12 mouse cellular contexts compared by ENCODE assay signal in genomic region chr11:43531619-43532018, GRCm38 (mm10). TPM values are rescaled to one million over a fixed set of nuclear protein-coding genes. Genes with fewer than 3 reads are reported as not detected.
DNase-seq lines count a peak whose midpoint lies in the region; ATAC-seq and TF ChIP-seq lines count a peak whose summit lies in the region.
"Had no signal": no experiment of that assay in that cellular context is flagged by ENCODE, and none has a peak within 500 bp of the region (broad histone marks: within the 10 kb centered on the region; RNA-seq: fewer than 3 reads in every experiment).

No protein-coding gene starts in this region.

- H3K36me3 ChIP-seq in forebrain, embryonic 14.5 days (ENCODE audit: control insufficient read depth, insufficient read depth, low read length): peaks cover 17% of the 10 kb centered on the region
- peaks cover 21% of the 10 kb centered on the region for H3K36me3 ChIP-seq in forebrain, embryonic 12.5 days (replicated peaks)
- H3K36me3 ChIP-seq in kidney, adult 2 months (ENCODE audit: control insufficient read depth, insufficient read depth, low read length): no peaks in the 10 kb centered on the region
- H3K36me3 ChIP-seq in midbrain, embryonic 13.5 days: peaks cover 21% of the 10 kb centered on the region

- no peaks in the 10 kb centered on the region for H3K9me3 ChIP-seq in forebrain, embryonic 14.5 days (replicated peaks; ENCODE audit: control insufficient read depth, low read length)
- H3K9me3 ChIP-seq in forebrain, embryonic 12.5 days: no peaks in the 10 kb centered on the region
- H3K9me3 ChIP-seq in midbrain, embryonic 13.5 days: no peaks in the 10 kb centered on the region

- WGBS in forebrain, embryonic 14.5 days: 53% methylated on average over 5 of the region's 5 CpGs
- 50% methylated on average over 5 of the region's 5 CpGs for WGBS in forebrain, embryonic 12.5 days
- WGBS in kidney, adult 2 months: 77% methylated on average over 5 of the region's 5 CpGs
- WGBS in midbrain, embryonic 13.5 days: 45% methylated on average over 5 of the region's 5 CpGs

- no peaks in the 10 kb centered on the region for H3K27me3 ChIP-seq in forebrain, embryonic 14.5 days (replicated peaks; ENCODE audit: control insufficient read depth, insufficient read depth, low read length)
- H3K27me3 ChIP-seq in forebrain, embryonic 12.5 days: no peaks in the 10 kb centered on the region
- H3K27me3 ChIP-seq in kidney, adult 2 months (replicated peaks; ENCODE audit: control insufficient read depth, insufficient read depth, low read length): no peaks in the 10 kb centered on the region
- H3K27me3 ChIP-seq in midbrain, embryonic 13.5 days: no peaks in the 10 kb centered on the region
- H3K27me3 ChIP-seq: Patski had no signal

- no peak for TF ChIP-seq POLR2A in kidney, adult 2 months (IDR thresholded peaks at IDR 0.05; ENCODE audit: low read depth, low read length)

- no peak for TF ChIP-seq CTCF in kidney, adult 2 months (conservative IDR thresholded peaks at IDR 0.05; ENCODE audit: insufficient read depth, insufficient read length, low read depth, low read length)

- no peak for ATAC-seq in forebrain, embryonic 14.5 days
- no peak for ATAC-seq in forebrain, embryonic 12.5 days (ENCODE audit: low FRiP score)
- ATAC-seq in midbrain, embryonic 13.5 days: no peak
- ATAC-seq: Patski had no signal

- 0 out of 2 replicates have a peak, but pooled peaks cover 2% of the 10 kb centered on the region for H3K4me1 ChIP-seq in forebrain, embryonic 14.5 days (ENCODE audit: control insufficient read depth, insufficient read depth, low read length)
- peaks cover 34% of the 10 kb centered on the region for H3K4me1 ChIP-seq in forebrain, embryonic 12.5 days
- no peaks in the 10 kb centered on the region for H3K4me1 ChIP-seq in kidney, adult 2 months (ENCODE audit: control insufficient read depth, insufficient read depth, low read length)
- peaks cover 31% of the 10 kb centered on the region for H3K4me1 ChIP-seq in midbrain, embryonic 13.5 days (replicated peaks)

- DNase-seq in forebrain, embryonic 14.5 days (ENCODE audit: low spot score): peak; percentile 49
- peak; percentile 17 for DNase-seq in kidney, postnatal 10 days
- DNase-seq in kidney, adult 2 months: no peak
- peak; percentile 37 for DNase-seq in Muller cell, postnatal 12 days (ENCODE audit: inconsistent ontology term)
- DNase-seq in adrenal gland, postnatal 4 days (ENCODE audit: low spot score in 2 of 2): no peak
- no peak for DNase-seq in gastrocnemius, postnatal 25 days
- DNase-seq: right cerebral cortex, postnatal 14 days had no signal

- H3K9ac ChIP-seq in forebrain, embryonic 14.5 days (ENCODE audit: low read length): no peak overlapping the region
- H3K9ac ChIP-seq in forebrain, embryonic 12.5 days: no peak overlapping the region
- H3K9ac ChIP-seq in midbrain, embryonic 13.5 days (replicated peaks): peak overlapping the region; percentile 33; the same call in 1 of the 2 replicates

- no peak overlapping the region for H3K4me3 ChIP-seq in forebrain, embryonic 14.5 days (ENCODE audit: low read depth, low read length)
- no peak overlapping the region for H3K4me3 ChIP-seq in forebrain, embryonic 12.5 days (replicated peaks)
- H3K4me3 ChIP-seq in kidney, adult 2 months (ENCODE audit: insufficient read depth, low read depth, low read length): no peak overlapping the region
- H3K4me3 ChIP-seq in midbrain, embryonic 13.5 days (replicated peaks): no peak overlapping the region

- no peak overlapping the region for H3K4me2 ChIP-seq in forebrain, embryonic 14.5 days (ENCODE audit: low read length)
- no peak overlapping the region for H3K4me2 ChIP-seq in forebrain, embryonic 12.5 days
- H3K4me2 ChIP-seq in midbrain, embryonic 13.5 days (replicated peaks): peak overlapping the region; percentile 91

- H3K27ac ChIP-seq in forebrain, embryonic 14.5 days (ENCODE audit: low read depth, low read length): no peak overlapping the region
- H3K27ac ChIP-seq in forebrain, embryonic 12.5 days: no peak overlapping the region
- no peak overlapping the region for H3K27ac ChIP-seq in kidney, adult 2 months (ENCODE audit: insufficient read depth, low read depth, low read length)
- H3K27ac ChIP-seq in midbrain, embryonic 13.5 days: no peak overlapping the region; the same call in 1 of the 2 replicates

RNA-seq across cellular contexts. Expression of gene Ccnjl, which starts 3.0 kb away (rescaled TPM):
- 7.7 and 8.7 TPM in 2 replicates for polyA plus RNA-seq in forebrain, embryonic 14.5 days (2014; fragmentation: Nextera tagmentation; extraction: Ambion mirVana)
- polyA plus RNA-seq in forebrain, embryonic 12.5 days (2016; fragmentation: Nextera tagmentation; extraction: Ambion mirVana): 20.6 and 22.1 TPM in 2 replicates
- polyA plus RNA-seq in kidney, adult 2 months (2012; rRNA removed): 1.0 and 1.1 TPM in 2 replicates
- 20.9 and 24.2 TPM in 2 replicates for polyA plus RNA-seq in midbrain, embryonic 13.5 days (2015; fragmentation: Nextera tagmentation; extraction: Ambion mirVana)
- 10 to 100 TPM; 10.2 to 16.2 TPM for total RNA-seq in adrenal gland, postnatal 4 days (2021)
- total RNA-seq in gastrocnemius, postnatal 25 days (2021): under 1 TPM in 1 of 2 experiments, not detected in 1; 0.21 TPM

RNA-seq across cellular contexts. Expression of gene 4933415A04Rik, which starts 55.2 kb away (rescaled TPM):
- polyA plus RNA-seq in forebrain, embryonic 14.5 days (2014; fragmentation: Nextera tagmentation; extraction: Ambion mirVana): 1.2 and 2.0 TPM in 2 replicates
- 5.8 and 6.1 TPM in 2 replicates for polyA plus RNA-seq in forebrain, embryonic 12.5 days (2016; fragmentation: Nextera tagmentation; extraction: Ambion mirVana)
- polyA plus RNA-seq in kidney, adult 2 months (2012; rRNA removed): 0.24 and 0.30 TPM in 2 replicates
- 6.6 and 7.2 TPM in 2 replicates for polyA plus RNA-seq in midbrain, embryonic 13.5 days (2015; fragmentation: Nextera tagmentation; extraction: Ambion mirVana)
- total RNA-seq in adrenal gland, postnatal 4 days (2021): 1 to 10 TPM; 3.7 to 4.0 TPM
- total RNA-seq in gastrocnemius, postnatal 25 days (2021): not detected
- total RNA-seq: common myeloid progenitor, adult 5-6 weeks had no signal

RNA-seq across cellular contexts. Expression of gene C1qtnf2, which starts 57.5 kb away (rescaled TPM):
- 5.6 and 8.7 TPM in 2 replicates for polyA plus RNA-seq in forebrain, embryonic 14.5 days (2014; fragmentation: Nextera tagmentation; extraction: Ambion mirVana)
- polyA plus RNA-seq in forebrain, embryonic 12.5 days (2016; fragmentation: Nextera tagmentation; extraction: Ambion mirVana): 1.7 and 2.1 TPM in 2 replicates
- polyA plus RNA-seq in kidney, adult 2 months (2012; rRNA removed): 15.3 and 15.4 TPM in 2 replicates
- 3.6 and 3.9 TPM in 2 replicates for polyA plus RNA-seq in midbrain, embryonic 13.5 days (2015; fragmentation: Nextera tagmentation; extraction: Ambion mirVana)
- 10 to 100 TPM; 17.6 to 20.7 TPM for total RNA-seq in adrenal gland, postnatal 4 days (2021)
- 1 to 10 TPM; 4.3 to 6.1 TPM for total RNA-seq in gastrocnemius, postnatal 25 days (2021)
- total RNA-seq: common myeloid progenitor, adult 5-6 weeks; hematopoietic stem cell, adult 5-6 weeks had no signal
- polyA plus RNA-seq: Patski had no signal

Comparison
In these comparisons a context has a peak if more than half of its experiments do, and no peak if none do; other contexts are left out.
1. DNase-seq: peak in forebrain, embryonic 14.5 days (single experiment), kidney, postnatal 10 days (single experiment) and Muller cell, postnatal 12 days (single experiment); none in kidney, adult 2 months (single experiment), adrenal gland, postnatal 4 days (0 of 2) and gastrocnemius, postnatal 25 days (single experiment).